Mouse (Mus musculus): Measurements from ENCODE around the gene Gm20547. TPM values are rescaled to one million over a fixed set of nuclear protein-coding genes. Genes with fewer than 3 reads are reported as not detected.
"Not testable (repeated sequence)": the region's sequence is repeated elsewhere in the genome, so short reads cannot be mapped to it uniquely, and the experiment has no call there.

Gene Gm20547
- polyA plus RNA-seq, 1 experiment from 2014 or later, result not detected

DNA sequence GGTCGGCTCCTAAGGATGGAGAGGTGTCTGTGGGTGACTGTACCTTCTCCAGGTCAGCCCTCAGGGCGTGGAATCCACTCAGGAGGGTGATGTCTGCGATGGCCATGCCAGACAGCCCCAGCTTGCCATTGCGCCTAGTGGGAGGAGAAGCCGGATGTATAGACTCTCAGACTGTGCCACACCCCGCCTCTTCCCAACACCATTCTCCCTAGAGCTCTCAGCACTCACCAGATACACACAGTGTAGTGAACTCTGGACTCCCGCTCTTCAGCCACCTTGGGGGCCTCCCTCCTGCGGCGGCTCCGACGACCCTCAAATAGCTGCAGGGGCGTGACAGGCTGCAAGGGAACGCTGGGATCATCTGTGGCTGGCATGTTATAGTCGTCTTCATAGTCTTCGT, 70.6 kb downstream of the Gm20547 start:
- Histone ChIP-seq H3K4me1 (ENCODE audit: control insufficient read depth, insufficient read depth, low read length) (no peaks in the 10 kb centered on the region), H3K27me3 (ENCODE audit: control insufficient read depth, insufficient read depth, low read length) (no peaks in the 10 kb centered on the region), H3K36me3 (ENCODE audit: control insufficient read depth, insufficient read depth, low read length) (no peaks in the 10 kb centered on the region), H3K4me2 (ENCODE audit: low read depth, severe bottlenecking) (no peak overlapping the region), H3K4me3 (ENCODE audit: low read depth, low read length) (no peak overlapping the region), H3K9me3 (ENCODE audit: control insufficient read depth, low read length) (no peaks in the 10 kb centered on the region), H3K27ac (replicated peaks; ENCODE audit: low read depth, low read length) (no peak overlapping the region), H3K9ac (ENCODE audit: low read length) (no peak overlapping the region)
- no peak for DNase-seq (ENCODE audit: low spot score)
- 70% methylated on average over 15 of the region's 15 CpGs for WGBS
- no peak for ATAC-seq (ENCODE audit: insufficient number of reproducible peaks, low FRiP score, low TSS enrichment, low read depth)

DNA sequence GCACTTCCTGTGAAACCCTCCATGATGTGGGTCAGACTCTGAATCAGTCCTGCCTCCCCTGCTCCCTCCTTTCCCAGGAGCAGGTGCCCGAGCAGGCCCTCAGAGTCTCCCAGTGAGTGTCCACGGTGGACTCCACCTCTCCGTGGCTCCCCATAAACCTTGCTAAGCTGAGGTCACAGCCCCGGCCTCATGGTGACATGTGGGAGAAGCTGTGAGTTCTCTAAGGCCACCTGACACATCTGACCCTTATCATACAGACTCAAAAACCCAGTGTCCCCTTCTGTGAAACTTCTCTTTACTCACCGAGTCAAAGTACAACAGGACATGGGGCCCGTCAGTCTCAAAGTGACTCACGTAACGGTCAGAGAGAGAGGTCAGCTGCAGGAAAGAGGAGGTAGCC, 71.0 kb downstream of the Gm20547 start:
- H3K4me1 ChIP-seq (ENCODE audit: control insufficient read depth, insufficient read depth, low read length); H3K27me3 ChIP-seq (ENCODE audit: control insufficient read depth, insufficient read depth, low read length); DNase-seq (ENCODE audit: low spot score); H3K4me2 ChIP-seq (ENCODE audit: low read depth, severe bottlenecking); H3K9me3 ChIP-seq (ENCODE audit: control insufficient read depth, low read length); H3K27ac ChIP-seq (replicated peaks; ENCODE audit: low read depth, low read length); H3K9ac ChIP-seq (ENCODE audit: low read length); H3K4me3 ChIP-seq (ENCODE audit: low read depth, low read length); H3K36me3 ChIP-seq (ENCODE audit: control insufficient read depth, insufficient read depth, low read length); ATAC-seq (ENCODE audit: insufficient number of reproducible peaks, low FRiP score, low TSS enrichment, low read depth): not testable (repeated sequence)
- 83% methylated on average over 8 of the region's 8 CpGs for WGBS

DNA sequence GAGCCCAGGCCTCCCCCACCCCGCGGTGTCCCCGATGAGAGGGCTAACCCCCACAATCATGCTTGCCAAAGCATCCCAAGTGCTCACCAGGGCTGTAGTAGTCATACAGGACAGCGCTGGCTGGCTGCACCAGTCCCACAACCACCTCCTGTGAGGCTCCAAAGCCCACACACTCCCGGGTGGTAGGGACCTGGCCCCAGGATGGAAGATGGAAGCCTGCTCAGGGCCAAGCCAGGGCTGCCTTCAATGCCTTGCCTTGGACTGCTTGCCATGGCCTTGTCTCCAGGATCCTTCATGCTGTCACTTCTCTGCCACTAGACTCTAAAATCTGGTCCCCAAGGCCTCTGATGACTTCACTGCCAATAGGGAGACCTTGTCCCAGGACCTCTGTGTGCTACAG, 71.4 kb downstream of the Gm20547 start:
- ATAC-seq (ENCODE audit: insufficient number of reproducible peaks, low FRiP score, low TSS enrichment, low read depth), result not testable (repeated sequence)
- WGBS, result 76% methylated on average over 5 of the region's 5 CpGs

DNA sequence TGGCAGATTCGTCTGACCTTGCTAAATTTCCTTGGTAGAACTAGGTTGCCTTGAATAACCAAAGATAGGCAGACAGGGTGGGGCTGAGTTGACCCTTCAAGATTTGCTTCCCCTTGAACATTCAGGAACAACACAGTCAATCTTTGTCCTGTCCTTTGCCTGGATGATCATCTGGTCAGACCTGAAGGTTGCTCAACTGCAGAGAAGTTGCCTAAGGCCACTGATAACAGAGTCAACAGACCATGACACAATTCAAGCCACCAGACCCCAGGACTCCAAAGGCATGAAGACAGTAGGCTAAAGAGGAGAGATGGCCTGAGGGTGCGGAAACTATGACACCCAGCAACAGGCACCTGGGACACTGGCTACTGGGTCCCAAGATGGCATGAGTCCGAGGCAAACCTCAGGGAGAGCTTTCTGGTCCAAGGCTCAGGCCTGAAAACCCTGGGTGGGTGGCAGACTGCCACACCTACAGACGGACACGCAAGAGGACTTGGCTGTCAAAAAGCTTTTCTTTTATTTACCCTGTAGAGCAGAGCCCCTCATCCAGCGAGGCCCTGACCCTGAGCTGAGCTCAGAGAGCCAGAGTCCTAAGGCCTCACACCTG, 73.1 kb downstream of the Gm20547 start:
- WGBS, result 80% methylated on average over 6 of the region's 6 CpGs
- ATAC-seq (ENCODE audit: insufficient number of reproducible peaks, low FRiP score, low TSS enrichment, low read depth), result no peak

More for the DNA sequence above, 71.4 kb downstream of the Gm20547 start:
- not testable (repeated sequence) for H3K4me3 ChIP-seq (ENCODE audit: low read depth, low read length); H3K4me1 ChIP-seq (ENCODE audit: control insufficient read depth, insufficient read depth, low read length); H3K36me3 ChIP-seq (ENCODE audit: control insufficient read depth, insufficient read depth, low read length); H3K27me3 ChIP-seq (ENCODE audit: control insufficient read depth, insufficient read depth, low read length); H3K27ac ChIP-seq (replicated peaks; ENCODE audit: low read depth, low read length); H3K9me3 ChIP-seq (ENCODE audit: control insufficient read depth, low read length); H3K9ac ChIP-seq (ENCODE audit: low read length); H3K4me2 ChIP-seq (ENCODE audit: low read depth, severe bottlenecking); DNase-seq (ENCODE audit: low spot score)

DNA sequence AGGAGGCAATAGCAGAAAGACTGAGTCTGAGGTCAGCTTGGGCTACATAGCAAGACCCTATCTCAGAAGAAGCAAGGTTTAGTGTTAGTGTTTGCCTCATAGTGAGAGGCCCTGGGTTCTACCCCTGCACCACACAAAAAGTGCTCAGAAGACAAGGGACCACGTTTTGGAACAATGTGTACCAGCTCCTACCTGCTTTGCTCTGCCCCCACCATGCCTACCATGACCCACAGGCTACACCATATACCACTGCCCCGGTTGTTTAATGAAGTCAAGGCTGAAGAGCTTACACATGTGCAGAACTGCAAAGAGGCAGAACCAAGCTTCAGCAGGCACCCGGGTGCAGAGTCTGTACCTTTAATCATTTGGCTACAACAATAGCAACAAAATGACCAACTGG, 74.7 kb downstream of the Gm20547 start:
- ATAC-seq (ENCODE audit: insufficient number of reproducible peaks, low FRiP score, low TSS enrichment, low read depth) (no peak), DNase-seq (ENCODE audit: low spot score) (no peak)
- H3K27ac ChIP-seq (replicated peaks; ENCODE audit: low read depth, low read length), result no peak overlapping the region
- no peaks in the 10 kb centered on the region for H3K36me3 ChIP-seq (ENCODE audit: control insufficient read depth, insufficient read depth, low read length)
- H3K4me2 ChIP-seq (ENCODE audit: low read depth, severe bottlenecking), result no peak overlapping the region
- no peak overlapping the region for H3K4me3 ChIP-seq (ENCODE audit: low read depth, low read length)
- no peaks in the 10 kb centered on the region for H3K4me1 ChIP-seq (ENCODE audit: control insufficient read depth, insufficient read depth, low read length)
- H3K9ac ChIP-seq (ENCODE audit: low read length), result no peak overlapping the region
- peaks cover 3% of the 10 kb centered on the region; the same call in 1 of the 2 replicates for H3K9me3 ChIP-seq (ENCODE audit: control insufficient read depth, low read length)
- WGBS, result 64% methylated on average over 3 of the region's 3 CpGs
- no peaks in the 10 kb centered on the region for H3K27me3 ChIP-seq (ENCODE audit: control insufficient read depth, insufficient read depth, low read length)

More for the DNA sequence above, 73.1 kb downstream of the Gm20547 start:
- H3K4me1 ChIP-seq (ENCODE audit: control insufficient read depth, insufficient read depth, low read length), result no peaks in the 10 kb centered on the region
- H3K4me3 ChIP-seq (ENCODE audit: low read depth, low read length), result no peak overlapping the region
- H3K9ac ChIP-seq (ENCODE audit: low read length), result no peak overlapping the region
- peaks cover 3% of the 10 kb centered on the region; the same call in 1 of the 2 replicates for H3K9me3 ChIP-seq (ENCODE audit: control insufficient read depth, low read length)
- no peak for DNase-seq (ENCODE audit: low spot score)
- no peak overlapping the region for H3K27ac ChIP-seq (replicated peaks; ENCODE audit: low read depth, low read length)
- no peaks in the 10 kb centered on the region for H3K36me3 ChIP-seq (ENCODE audit: control insufficient read depth, insufficient read depth, low read length)
- no peak overlapping the region for H3K4me2 ChIP-seq (ENCODE audit: low read depth, severe bottlenecking)
- no peaks in the 10 kb centered on the region for H3K27me3 ChIP-seq (ENCODE audit: control insufficient read depth, insufficient read depth, low read length)

Small RNA genes within 50 kb of the gene (microRNA-seq; reads per million reads assigned to microRNA genes)
- gene Mir6970 (1.2 reads per million), gene Mir6971 (not detected), gene Mir6972 (not detected)

Other genes starting within 250 kb of the Gm20547 start
- 13.1 and 19.3 TPM in 2 replicates for gene Fkbpl, start 237.3 kb downstream of the Gm20547 start, polyA plus RNA-seq (2014; fragmentation: Nextera tagmentation; extraction: Ambion mirVana)
- 63.4 and 71.4 TPM in 2 replicates for gene Atf6b, start 234.9 kb downstream of the Gm20547 start, polyA plus RNA-seq (2014; fragmentation: Nextera tagmentation; extraction: Ambion mirVana)
- not detected in 2 replicates for gene Tnxb, start 211.5 kb downstream of the Gm20547 start, polyA plus RNA-seq (2014; fragmentation: Nextera tagmentation; extraction: Ambion mirVana)
- not detected in 2 replicates for gene C4b, start 138.2 kb downstream of the Gm20547 start, polyA plus RNA-seq (2014; fragmentation: Nextera tagmentation; extraction: Ambion mirVana)
- gene Cyp21a1, start 77.5 kb downstream of the Gm20547 start, polyA plus RNA-seq (2014; fragmentation: Nextera tagmentation; extraction: Ambion mirVana), result not detected in 2 replicates
- gene Stk19, start 45.1 kb downstream of the Gm20547 start, polyA plus RNA-seq (2014; fragmentation: Nextera tagmentation; extraction: Ambion mirVana), result 20.5 and 21.2 TPM in 2 replicates
- gene Dxo, start 45.0 kb downstream of the Gm20547 start, polyA plus RNA-seq (2014; fragmentation: Nextera tagmentation; extraction: Ambion mirVana), result 72.4 and 74.6 TPM in 2 replicates
- 43.2 and 49.0 TPM in 2 replicates for gene Skiv2l, start 31.8 kb downstream of the Gm20547 start, polyA plus RNA-seq (2014; fragmentation: Nextera tagmentation; extraction: Ambion mirVana)
- gene Nelfe, start 31.7 kb downstream of the Gm20547 start, polyA plus RNA-seq (2014; fragmentation: Nextera tagmentation; extraction: Ambion mirVana), result 152 TPM in 2 replicates
- gene Cfb, start 19.5 kb downstream of the Gm20547 start, polyA plus RNA-seq (2014; fragmentation: Nextera tagmentation; extraction: Ambion mirVana), result 1.6 and 2.6 TPM in 2 replicates
- gene Zbtb12, start 2.6 kb downstream of the Gm20547 start, polyA plus RNA-seq (2014; fragmentation: Nextera tagmentation; extraction: Ambion mirVana), result 1.9 and 2.3 TPM in 2 replicates
- gene C2, start 16.2 kb upstream of the Gm20547 start, polyA plus RNA-seq (2014; fragmentation: Nextera tagmentation; extraction: Ambion mirVana), result 0.44 and 0.58 TPM in 2 replicates
- 77.8 and 78.9 TPM in 2 replicates for gene Ehmt2, start 16.4 kb upstream of the Gm20547 start, polyA plus RNA-seq (2014; fragmentation: Nextera tagmentation; extraction: Ambion mirVana)
- gene Slc44a4, start 32.4 kb upstream of the Gm20547 start, polyA plus RNA-seq (2014; fragmentation: Nextera tagmentation; extraction: Ambion mirVana), result 0.21 TPM in 1 of 2 replicates, not detected in the other
- 10.3 and 12.8 TPM in 2 replicates for gene Neu1, start 49.2 kb upstream of the Gm20547 start, polyA plus RNA-seq (2014; fragmentation: Nextera tagmentation; extraction: Ambion mirVana)
- gene Hspa1b, start 77.2 kb upstream of the Gm20547 start, polyA plus RNA-seq (2014; fragmentation: Nextera tagmentation; extraction: Ambion mirVana), result 0.43 and 0.44 TPM in 2 replicates
- gene Gm20481, start 87.9 kb upstream of the Gm20547 start, polyA plus RNA-seq (2014; fragmentation: Nextera tagmentation; extraction: Ambion mirVana), result 0.36 and 0.43 TPM in 2 replicates
- 0.75 and 4.0 TPM in 2 replicates for gene Hspa1a, start 90.1 kb upstream of the Gm20547 start, polyA plus RNA-seq (2014; fragmentation: Nextera tagmentation; extraction: Ambion mirVana)
- 1.5 and 1.6 TPM in 2 replicates for gene Hspa1l, start 90.7 kb upstream of the Gm20547 start, polyA plus RNA-seq (2014; fragmentation: Nextera tagmentation; extraction: Ambion mirVana)
- 266 and 271 TPM in 2 replicates for gene Lsm2, start 99.8 kb upstream of the Gm20547 start, polyA plus RNA-seq (2014; fragmentation: Nextera tagmentation; extraction: Ambion mirVana)
- gene Vars, start 118.9 kb upstream of the Gm20547 start, polyA plus RNA-seq (2014; fragmentation: Nextera tagmentation; extraction: Ambion mirVana), result 124 and 140 TPM in 2 replicates
- 0.07 and 0.16 TPM in 2 replicates for gene Vwa7, start 134.5 kb upstream of the Gm20547 start, polyA plus RNA-seq (2014; fragmentation: Nextera tagmentation; extraction: Ambion mirVana)
- 1.4 TPM in 2 replicates for gene Sapcd1, start 146.0 kb upstream of the Gm20547 start, polyA plus RNA-seq (2014; fragmentation: Nextera tagmentation; extraction: Ambion mirVana)
- 3.5 and 3.7 TPM in 2 replicates for gene Msh5, start 164.7 kb upstream of the Gm20547 start, polyA plus RNA-seq (2014; fragmentation: Nextera tagmentation; extraction: Ambion mirVana)
- gene Clic1, start 167.9 kb upstream of the Gm20547 start, polyA plus RNA-seq (2014; fragmentation: Nextera tagmentation; extraction: Ambion mirVana), result 52.1 and 76.7 TPM in 2 replicates
- gene Ddah2, start 177.0 kb upstream of the Gm20547 start, polyA plus RNA-seq (2014; fragmentation: Nextera tagmentation; extraction: Ambion mirVana), result 553 and 582 TPM in 2 replicates
- 0.16 TPM in 1 of 2 replicates, not detected in the other for gene Ly6g6c, start 183.3 kb upstream of the Gm20547 start, polyA plus RNA-seq (2014; fragmentation: Nextera tagmentation; extraction: Ambion mirVana)
- 0.84 and 1.2 TPM in 2 replicates for gene Mpig6b, start 184.1 kb upstream of the Gm20547 start, polyA plus RNA-seq (2014; fragmentation: Nextera tagmentation; extraction: Ambion mirVana)
- 1.5 and 2.1 TPM in 2 replicates for gene Ly6g6e, start 194.9 kb upstream of the Gm20547 start, polyA plus RNA-seq (2014; fragmentation: Nextera tagmentation; extraction: Ambion mirVana)
- gene Ly6g6d, start 196.0 kb upstream of the Gm20547 start, polyA plus RNA-seq (2014; fragmentation: Nextera tagmentation; extraction: Ambion mirVana), result 0.72 and 1.6 TPM in 2 replicates
- gene Ly6g6f, start 203.6 kb upstream of the Gm20547 start, polyA plus RNA-seq (2014; fragmentation: Nextera tagmentation; extraction: Ambion mirVana), result 0.27 and 0.73 TPM in 2 replicates
- 43.1 and 46.9 TPM in 2 replicates for gene Abhd16a, start 207.2 kb upstream of the Gm20547 start, polyA plus RNA-seq (2014; fragmentation: Nextera tagmentation; extraction: Ambion mirVana)
- not detected in 2 replicates for gene Ly6g5c, start 226.2 kb upstream of the Gm20547 start, polyA plus RNA-seq (2014; fragmentation: Nextera tagmentation; extraction: Ambion mirVana)
- gene Ly6g5b, start 233.4 kb upstream of the Gm20547 start, polyA plus RNA-seq (2014; fragmentation: Nextera tagmentation; extraction: Ambion mirVana), result 0.44 and 0.75 TPM in 2 replicates
- 24.0 and 29.1 TPM in 2 replicates for gene Gpank1, start 239.4 kb upstream of the Gm20547 start, polyA plus RNA-seq (2014; fragmentation: Nextera tagmentation; extraction: Ambion mirVana)
- 277 and 290 TPM in 2 replicates for gene Csnk2b, start 240.0 kb upstream of the Gm20547 start, polyA plus RNA-seq (2014; fragmentation: Nextera tagmentation; extraction: Ambion mirVana)
- 8.6 and 8.9 TPM in 2 replicates for gene D17H6S53E, start 244.3 kb upstream of the Gm20547 start, polyA plus RNA-seq (2014; fragmentation: Nextera tagmentation; extraction: Ambion mirVana)

All from limb, embryonic 11.5 days (tissue).